ENCODE assay signal across 19 mouse cellular contexts in genomic region chr13:64259903-64260302, GRCm38 (mm10). TPM values are rescaled to one million over a fixed set of nuclear protein-coding genes. Genes with fewer than 3 reads are reported as not detected.
A peak's percentile ranks its signal among the peaks of the same experiment; 100 is the strongest.
DNase-seq lines count a peak whose midpoint lies in the region; ATAC-seq and TF ChIP-seq lines count a peak whose summit lies in the region.
"Had no signal": no experiment of that assay in that cellular context is flagged by ENCODE, and none has a peak within 500 bp of the region (broad histone marks: within the 10 kb centered on the region; RNA-seq: fewer than 3 reads in every experiment).

No protein-coding gene starts in this region.

- TF ChIP-seq CTCF in bone marrow macrophage, adult 2 months (IDR thresholded peaks at IDR 0.05; ENCODE audit: low read depth, low read length): no peak
- TF ChIP-seq CTCF in lung, adult 2 months (IDR thresholded peaks at IDR 0.05; ENCODE audit: insufficient read depth, low read length): no peak

- WGBS in macrophage (ENCODE audit: missing documents): 92% methylated on average over 7 of the region's 7 CpGs
- 74% methylated on average over 7 of the region's 7 CpGs for WGBS in lung, adult 2 months

- H3K79me2 ChIP-seq in macrophage (ENCODE audit: inconsistent target): no peaks in the 10 kb centered on the region

- no peak for DNase-seq in frontal cortex, postnatal 25 days (ENCODE audit: low spot score in 2 of 2)
- peak; percentile 49 to 55 for DNase-seq in kidney, postnatal 36 days
- no peak for DNase-seq in kidney, adult 9 months
- no peak for DNase-seq in lung, adult 2 months
- DNase-seq: adrenal gland, adult 8-10 months; B cell, adult 2 months; heart, postnatal 4 days; left cerebral cortex, postnatal 4 days; thymus, postnatal 36 days had no signal

- peak; percentile 77 for ATAC-seq in frontal cortex, adult (ENCODE audit: low TSS enrichment)
- ATAC-seq: intestine, embryonic 16.5 days; liver, embryonic 12.5 days had no signal

- no peak overlapping the region for H3K4me3 ChIP-seq in bone marrow macrophage, adult 2 months (ENCODE audit: insufficient read depth, low read length)
- H3K4me3 ChIP-seq in macrophage (ENCODE audit: inconsistent target): no peak overlapping the region
- H3K4me3 ChIP-seq in lung, adult 2 months (replicated peaks; ENCODE audit: extremely low read depth, low read depth, low read length): no peak overlapping the region
- H3K4me3 ChIP-seq: embryonic facial prominence, embryonic 13.5 days; forebrain, embryonic 10.5 days; heart, embryonic 12.5 days; liver, embryonic 12.5 days; megakaryocyte, embryonic 14.5 days; stomach, embryonic 15.5 days had no signal

- no peaks in the 10 kb centered on the region for H3K36me3 ChIP-seq in macrophage (ENCODE audit: inconsistent target)
- H3K36me3 ChIP-seq: embryonic facial prominence, embryonic 13.5 days; forebrain, embryonic 10.5 days; liver, embryonic 12.5 days; stomach, embryonic 15.5 days had no signal

- H3K4me1 ChIP-seq in bone marrow macrophage, adult 2 months (ENCODE audit: control insufficient read depth, insufficient read depth, low read length): peaks cover 27% of the 10 kb centered on the region
- H3K4me1 ChIP-seq in lung, adult 2 months (ENCODE audit: control insufficient read depth, insufficient read depth, low read length): no peaks in the 10 kb centered on the region
- H3K4me1 ChIP-seq: embryonic facial prominence, embryonic 13.5 days; liver, embryonic 12.5 days; megakaryocyte, embryonic 14.5 days; stomach, embryonic 15.5 days had no signal

- no peak for TF ChIP-seq POLR2A in bone marrow macrophage, adult 2 months (IDR thresholded peaks at IDR 0.05; ENCODE audit: borderline replicate concordance, low read depth, low read length)
- TF ChIP-seq POLR2A in lung, adult 2 months (IDR thresholded peaks at IDR 0.05; ENCODE audit: borderline replicate concordance, extremely low read depth, low read depth, low read length): no peak

- H3K27ac ChIP-seq in bone marrow macrophage, adult 2 months (ENCODE audit: insufficient read depth, low read depth, low read length): peak overlapping the region; percentile 66
- H3K27ac ChIP-seq in macrophage: peak overlapping the region; percentile 8; the same call in 1 of the 2 replicates
- H3K27ac ChIP-seq: embryonic facial prominence, embryonic 13.5 days; forebrain, embryonic 10.5 days; liver, embryonic 12.5 days; stomach, embryonic 15.5 days had no signal

RNA-seq across cellular contexts. Expression of gene Cdc14b, which starts 15.2 kb away (rescaled TPM):
- polyA plus RNA-seq in bone marrow macrophage, adult 2 months (2012; ENCODE audit: insufficient read depth, insufficient read length, missing spikeins): 9.2 and 9.3 TPM in 2 replicates
- total RNA-seq in macrophage (2018; cell fraction: chromatin; rRNA removed): 10 to 100 TPM; 10.4 to 46.3 (median 25.4) TPM
- 10 to 100 TPM in 10 of 26 experiments, 1 to 10 TPM in 16; 3.8 to 15.6 (median 7.4) TPM for total RNA-seq in macrophage (2018; cell fraction: cytosol; rRNA removed)
- 10 to 100 TPM in 21 of 26 experiments, 1 to 10 TPM in 5; 5.0 to 38.0 (median 13.8) TPM for total RNA-seq in macrophage (2018; cell fraction: nucleus; rRNA removed)
- 5.6 to 8.3 TPM (median 7.6 TPM) in 3 replicates for polyA plus RNA-seq in macrophage (2018)
- polyA plus RNA-seq in lung, adult 2 months (2012; rRNA removed): 4.2 and 6.6 TPM in 2 replicates

RNA-seq across cellular contexts. Expression of gene Aaed1, which starts 52.6 kb away (rescaled TPM):
- polyA plus RNA-seq in bone marrow macrophage, adult 2 months (2012; ENCODE audit: insufficient read depth, insufficient read length, missing spikeins): 56.9 and 58.1 TPM in 2 replicates
- total RNA-seq in macrophage (2018; cell fraction: chromatin; rRNA removed): 10 to 100 TPM in 19 of 26 experiments, 1 to 10 TPM in 7; 5.2 to 47.8 (median 21.1) TPM
- total RNA-seq in macrophage (2018; cell fraction: cytosol; rRNA removed): 10 to 100 TPM; 11.9 to 46.4 (median 21.9) TPM
- 10 to 100 TPM in 20 of 26 experiments, 1 to 10 TPM in 6; 5.6 to 41.1 (median 13.5) TPM for total RNA-seq in macrophage (2018; cell fraction: nucleus; rRNA removed)
- polyA plus RNA-seq in macrophage (2018): 14.5 to 40.9 TPM (median 29.7 TPM) in 3 replicates
- 17.8 and 18.0 TPM in 2 replicates for polyA plus RNA-seq in lung, adult 2 months (2012; rRNA removed)

Comparison
In these comparisons a context has a peak if more than half of its experiments do, and no peak if none do; other contexts are left out.
1. DNase-seq: peak in kidney, postnatal 36 days (2 of 2); none in frontal cortex, postnatal 25 days (0 of 2), kidney, adult 9 months (single experiment) and lung, adult 2 months (single experiment).